Mouse (Mus musculus) lung, embryonic 15.5 days (tissue): ENCODE data around the gene BC048403. TPM values are rescaled to one million over a fixed set of nuclear protein-coding genes. Genes with fewer than 3 reads are reported as not detected.

Source experiments
- ATAC-seq: fragments of 200-750 bp; cut with Nextera tagmentation; 2 replicates; pipeline ENCODE4 v1.8.0; 2017; ENCODE audit warnings: moderate number of reproducible peaks, borderline replicate concordance; ENCODE audit not compliant: low FRiP score, low TSS enrichment; ENCODE audit errors: extremely low read depth
- H3K27ac ChIP-seq: fragments of 300-500 bp; sonication (generic); 2 replicates; pipeline ENCODE4 v1.5.1; 2015; ENCODE audit warnings: moderate library complexity, mild to moderate bottlenecking, inconsistent platforms
- H3K27me3 ChIP-seq: fragments of 300-500 bp; sonication (generic); 2 replicates; pipeline ENCODE4 v1.6.1; 2015; ENCODE audit warnings: inconsistent platforms
- H3K36me3 ChIP-seq: fragments of 300-500 bp; sonication (generic); 2 replicates; pipeline ENCODE4 v1.6.1; 2015; ENCODE audit warnings: inconsistent platforms
- H3K4me1 ChIP-seq: fragments of 300-500 bp; sonication (generic); 2 replicates; pipeline ENCODE4 v1.6.1; 2015; ENCODE audit warnings: inconsistent platforms
- H3K4me2 ChIP-seq: fragments of 300-500 bp; sonication (generic); 2 replicates; pipeline ENCODE4 v1.6.1; 2015; ENCODE audit warnings: inconsistent platforms, mild to moderate bottlenecking, moderate library complexity
- H3K4me3 ChIP-seq: fragments of 300-500 bp; sonication (generic); 2 replicates; pipeline ENCODE4 v1.5.1; 2015; ENCODE audit warnings: mild to moderate bottlenecking, inconsistent platforms
- H3K9ac ChIP-seq: fragments of 300-500 bp; sonication (generic); 2 replicates; pipeline ENCODE4 v1.6.1; 2015; ENCODE audit warnings: inconsistent platforms
- H3K9me3 ChIP-seq: fragments of 300-500 bp; sonication (generic); 2 replicates; pipeline ENCODE4 v1.6.1; 2016; ENCODE audit warnings: inconsistent platforms
- WGBS: fragments of 180-500 bp; shearing (Covaris S2); methylation state at CpG from one replicate; pipeline ENCODE4 v1.1.7; 2015; 5-methylcytosine and 5-hydroxymethylcytosine counted together
- polyA plus RNA-seq: library from polyadenylated mRNA; unstranded; fragments of >200 nt; fragmentation: Nextera tagmentation; extraction: Ambion mirVana; gene quantifications from 2 replicates; pipeline ENCODE4 v1.2.1, GENCODE M21; 2015

The BC048403 gene
- 2.6 and 2.7 TPM in 2 replicates for polyA plus RNA-seq

DNA sequence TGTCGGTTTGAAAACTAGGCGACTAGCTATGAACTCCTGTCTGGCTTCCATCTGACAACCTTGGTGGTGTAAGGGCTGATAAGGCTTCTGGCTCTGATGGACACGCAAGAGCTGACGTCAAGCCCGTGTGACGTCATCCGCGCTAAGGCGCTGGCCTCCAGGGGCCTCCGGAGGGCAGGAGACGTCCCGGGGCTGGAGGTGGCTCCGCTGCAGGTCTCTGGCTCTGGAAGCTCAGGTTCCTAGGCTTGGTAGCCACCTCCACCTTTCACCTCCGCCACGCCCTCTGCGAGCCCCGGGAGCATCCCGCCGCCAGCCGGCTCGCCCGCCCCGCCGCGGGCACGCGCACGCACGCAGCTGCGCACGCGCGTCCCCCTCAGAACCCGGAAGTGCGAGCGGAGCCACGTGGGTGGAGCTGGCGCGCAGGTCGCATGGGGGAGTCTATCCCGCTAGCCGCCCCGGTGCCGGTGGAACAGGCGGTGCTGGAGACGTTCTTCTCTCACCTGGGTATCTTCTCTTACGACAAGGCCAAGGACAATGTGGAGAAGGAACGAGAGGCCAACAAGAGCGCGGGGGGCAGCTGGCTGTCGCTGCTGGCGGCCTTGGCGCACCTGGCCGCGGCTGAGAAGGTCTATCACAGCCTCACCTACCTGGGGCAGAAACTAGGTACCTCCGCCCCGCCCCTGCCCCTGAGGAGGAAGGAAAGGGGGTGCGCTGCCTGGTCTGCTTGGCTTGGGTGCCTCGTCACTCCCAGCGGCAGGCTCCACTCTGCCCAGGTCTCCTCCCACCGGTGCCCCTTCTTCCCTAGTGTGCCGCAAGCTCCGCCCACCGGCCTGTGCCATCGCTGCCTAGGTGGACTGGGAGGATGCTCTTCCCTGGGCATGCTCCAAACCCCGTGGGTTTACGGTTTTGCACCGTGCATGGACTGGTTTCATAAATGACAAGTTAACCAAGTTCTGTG is at the start of gene BC048403:
Gene BC048403, plus strand, starts transcription at position 390 of the 958 bp plus-strand sequence.
- under 1% methylated on average over 66 of the region's 68 CpGs for WGBS
- H3K4me1 ChIP-seq: peaks cover 6% of the 10 kb centered on the region

GRCm38 (mm10) chr10:121692944-121693579 is 46.7 kb upstream of the BC048403 start:
- Histone ChIP-seq H3K4me3 (peak overlapping the region; percentile 27), H3K36me3 (no peaks in the 10 kb centered on the region), H3K9me3 (no peaks in the 10 kb centered on the region), H3K27me3 (peaks cover 14% of the 10 kb centered on the region), H3K27ac (no peak overlapping the region), H3K9ac (peak overlapping the region; percentile 25; the same call in 1 of the 2 replicates), H3K4me1 (0 out of 2 replicates have a peak, but pooled peaks cover 13% of the 10 kb centered on the region), H3K4me2 (peak overlapping the region; percentile 51)
- WGBS: 28% methylated on average over 18 of the region's 18 CpGs
- ATAC-seq: no peak

More for the DNA sequence above, at the start of gene BC048403:
- Histone ChIP-seq H3K9ac (peak within 1 kb of the TSS; percentile 59), H3K27ac (no peak within 1 kb of the TSS), H3K4me2 (peak within 1 kb of the TSS; percentile 91), H3K27me3 (no peaks in the 10 kb centered on the region), H3K9me3 (no peaks in the 10 kb centered on the region), H3K4me3 (peak within 1 kb of the TSS; percentile 67), H3K36me3 (no peaks in the 10 kb centered on the region)
- ATAC-seq: peak; percentile 90

GRCm38 (mm10) chr10:121694567-121694966 is 45.2 kb upstream of the BC048403 start:
- no peaks in the 10 kb centered on the region for H3K36me3 ChIP-seq
- peaks cover 11% of the 10 kb centered on the region for H3K27me3 ChIP-seq
- no peak overlapping the region for H3K4me3 ChIP-seq
- ATAC-seq: no peak
- H3K9me3 ChIP-seq: no peaks in the 10 kb centered on the region
- H3K9ac ChIP-seq: no peak overlapping the region
- no peak overlapping the region for H3K27ac ChIP-seq
- no peak overlapping the region for H3K4me2 ChIP-seq
- H3K4me1 ChIP-seq: 0 out of 2 replicates have a peak, but pooled peaks cover 13% of the 10 kb centered on the region
- 71% methylated on average over 11 of the region's 11 CpGs for WGBS

DNA sequence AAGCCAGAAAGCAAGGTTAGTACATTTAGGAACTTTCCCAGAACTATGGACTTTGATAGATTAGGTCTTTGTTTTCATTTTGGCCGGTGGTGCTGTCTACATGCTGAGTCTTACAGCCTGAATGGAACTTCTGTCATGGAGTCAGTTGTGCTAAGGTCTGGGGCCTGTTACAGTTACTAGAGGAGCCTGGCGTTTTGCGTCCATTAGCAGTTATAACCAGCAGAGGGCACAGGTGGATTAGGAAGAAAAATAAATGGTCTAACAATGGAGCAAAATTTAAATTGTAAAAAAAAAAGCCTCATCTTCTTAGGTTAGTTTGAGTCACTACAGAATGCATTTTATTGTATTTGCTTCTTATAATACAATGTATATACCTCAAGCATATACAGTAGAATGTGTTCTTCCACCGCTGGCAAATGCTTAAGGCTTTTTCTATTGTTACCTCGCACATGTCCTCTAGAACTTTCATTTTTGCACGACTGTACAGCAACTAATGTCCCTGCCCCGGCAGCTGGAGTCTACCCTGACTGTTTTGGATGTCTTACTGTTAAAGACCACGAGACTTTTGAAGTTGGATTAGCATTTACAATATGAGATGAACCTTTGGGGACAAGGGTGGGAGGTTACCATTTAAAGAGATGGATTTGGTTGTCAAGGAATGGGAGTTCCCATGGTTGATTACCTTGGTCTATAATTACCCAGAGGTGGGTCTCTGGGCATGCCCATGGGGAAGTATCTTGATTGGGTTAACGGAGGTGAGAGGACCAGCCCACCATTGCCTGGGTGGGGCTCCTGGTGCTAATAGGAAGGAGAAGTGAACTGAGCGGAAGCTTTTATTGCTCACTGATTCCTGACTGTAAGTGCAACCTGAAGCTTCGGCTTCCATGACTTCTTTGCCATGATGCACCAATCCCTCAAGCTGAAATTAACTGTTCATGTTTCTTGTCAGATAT is 38.2 kb upstream of the BC048403 start:
- Histone ChIP-seq H3K27ac (no peak overlapping the region), H3K4me1 (no peaks in the 10 kb centered on the region), H3K4me2 (no peak overlapping the region), H3K9ac (no peak overlapping the region), H3K27me3 (no peaks in the 10 kb centered on the region), H3K36me3 (no peaks in the 10 kb centered on the region), H3K4me3 (no peak overlapping the region), H3K9me3 (no peaks in the 10 kb centered on the region)
- WGBS: 56% methylated on average over 11 of the region's 11 CpGs
- ATAC-seq: no peak

- Histone ChIP-seq H3K4me3 (no peak overlapping the region), H3K27me3 (no peaks in the 10 kb centered on the region), H3K36me3 (no peaks in the 10 kb centered on the region), H3K4me2 (no peak overlapping the region), H3K4me1 (no peaks in the 10 kb centered on the region), H3K9ac (no peak overlapping the region), H3K9me3 (no peaks in the 10 kb centered on the region), H3K27ac (no peak overlapping the region)
- 55% methylated on average over 6 of the region's 6 CpGs for WGBS
- peak; percentile 46; the same call in 1 of the 2 replicates for ATAC-seq
Observed at GRCm38 (mm10) chr10:121703619-121704018, 36.1 kb upstream of the BC048403 start.

DNA sequence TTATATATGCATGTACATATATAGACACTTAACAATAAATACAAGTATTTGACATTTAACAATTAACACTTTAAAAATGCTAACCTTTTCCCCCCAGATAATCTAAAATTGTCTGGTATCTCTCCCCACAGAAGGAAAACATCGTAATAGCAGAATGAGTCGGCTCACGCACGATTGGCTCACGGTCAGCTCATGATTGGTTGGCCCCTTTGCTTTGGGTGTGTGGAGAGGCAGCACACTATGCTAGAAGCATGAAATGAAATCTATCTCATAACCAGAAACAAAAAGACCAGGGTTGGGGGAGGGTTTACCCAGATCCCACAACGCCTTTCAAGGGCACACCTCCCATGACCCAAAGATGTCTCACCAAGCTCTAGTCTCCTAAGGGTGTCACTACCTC is 34.9 kb upstream of the BC048403 start:
- no peak for ATAC-seq
- Histone ChIP-seq H3K9ac (no peak overlapping the region), H3K36me3 (no peaks in the 10 kb centered on the region), H3K9me3 (no peaks in the 10 kb centered on the region), H3K27me3 (no peaks in the 10 kb centered on the region), H3K4me3 (no peak overlapping the region), H3K4me1 (no peaks in the 10 kb centered on the region), H3K27ac (no peak overlapping the region), H3K4me2 (no peak overlapping the region)
- WGBS: 79% methylated on average over 6 of the region's 6 CpGs

GRCm38 (mm10) chr10:121705399-121706163 is 34.2 kb upstream of the BC048403 start:
- H3K9ac ChIP-seq: no peak overlapping the region
- H3K27me3 ChIP-seq: no peaks in the 10 kb centered on the region
- WGBS: 74% methylated on average over 15 of the region's 15 CpGs
- no peak overlapping the region for H3K4me2 ChIP-seq
- no peak overlapping the region for H3K27ac ChIP-seq
- H3K9me3 ChIP-seq: no peaks in the 10 kb centered on the region
- no peak for ATAC-seq
- H3K4me3 ChIP-seq: no peak overlapping the region
- no peaks in the 10 kb centered on the region for H3K36me3 ChIP-seq
- no peaks in the 10 kb centered on the region for H3K4me1 ChIP-seq

GRCm38 (mm10) chr10:121716862-121717261 is 22.9 kb upstream of the BC048403 start:
- H3K27me3 ChIP-seq: no peaks in the 10 kb centered on the region
- H3K4me3 ChIP-seq: no peak overlapping the region
- no peaks in the 10 kb centered on the region for H3K9me3 ChIP-seq
- no peak overlapping the region for H3K27ac ChIP-seq
- no peaks in the 10 kb centered on the region for H3K4me1 ChIP-seq
- no peak overlapping the region for H3K4me2 ChIP-seq
- H3K9ac ChIP-seq: no peak overlapping the region
- ATAC-seq: no peak
- H3K36me3 ChIP-seq: no peaks in the 10 kb centered on the region

- Histone ChIP-seq H3K4me2 (no peak overlapping the region), H3K27ac (no peak overlapping the region), H3K9me3 (no peaks in the 10 kb centered on the region), H3K27me3 (no peaks in the 10 kb centered on the region), H3K4me1 (no peaks in the 10 kb centered on the region), H3K36me3 (no peaks in the 10 kb centered on the region), H3K4me3 (no peak overlapping the region), H3K9ac (no peak overlapping the region)
- ATAC-seq: no peak
- WGBS: 92% methylated on average over 18 of the region's 18 CpGs
Observed at GRCm38 (mm10) chr10:121718896-121719585, 20.7 kb upstream of the BC048403 start.

GRCm38 (mm10) chr10:121720701-121721100 is 19.0 kb upstream of the BC048403 start:
- no peaks in the 10 kb centered on the region for H3K27me3 ChIP-seq
- no peaks in the 10 kb centered on the region for H3K36me3 ChIP-seq
- no peaks in the 10 kb centered on the region for H3K9me3 ChIP-seq
- WGBS: 93% methylated on average over 13 of the region's 13 CpGs
- ATAC-seq: no peak
- no peak overlapping the region for H3K9ac ChIP-seq
- no peak overlapping the region for H3K4me3 ChIP-seq
- H3K4me2 ChIP-seq: no peak overlapping the region
- H3K4me1 ChIP-seq: no peaks in the 10 kb centered on the region
- no peak overlapping the region for H3K27ac ChIP-seq
